Mouse (Mus musculus) colon, adult 2 months (tissue): ENCODE measurements around the gene Enpp4. TPM values are rescaled to one million over a fixed set of nuclear protein-coding genes. Genes with fewer than 3 reads are reported as not detected.

Experiments
- polyA plus RNA-seq: library from polyadenylated mRNA; depleted of rRNA; stranded (reverse); fragments of >200 nt; gene quantifications from 2 replicates; pipeline ENCODE4 v1.2.3, GENCODE M21; 2012; rRNA removed

The Enpp4 gene
- 2.6 and 2.9 TPM in 2 replicates for polyA plus RNA-seq

GRCm38 (mm10) chr17:44105287-44106138 lies at the start of gene Enpp4:
TSS of gene Enpp4 (minus strand) at chr17:44105809.

GRCm38 (mm10) chr17:44078631-44079350 lies 26.8 kb downstream of the Enpp4 start, which contains the start of gene Enpp5:
TSS of gene Enpp5 (plus strand) at chr17:44078813.

Other genes with a start within 250 kb of the Enpp4 start
- 14.2 and 14.6 TPM in 2 replicates for gene Enpp5, start 27.0 kb downstream of the Enpp4 start, polyA plus RNA-seq
- gene Clic5, start 82.8 kb upstream of the Enpp4 start, polyA plus RNA-seq = 13.2 and 14.1 TPM in 2 replicates